Mouse (Mus musculus): Measurements from ENCODE around the gene Egfl8. TPM values are rescaled to one million over a fixed set of nuclear protein-coding genes. Genes with fewer than 3 reads are reported as not detected.

Egfl8 gene
- polyA plus RNA-seq, 1 experiment from 2014 or later: 8.8 TPM

- Histone ChIP-seq H3K27me3 (ENCODE audit: control insufficient read depth, insufficient read depth, low read length) (no peaks in the 10 kb centered on the region), H3K36me3 (replicated peaks; ENCODE audit: control insufficient read depth, insufficient read depth) (no peaks in the 10 kb centered on the region), H3K9me3 (ENCODE audit: control insufficient read depth, low read length) (no peaks in the 10 kb centered on the region), H3K4me2 (replicated peaks) (no peak overlapping the region), H3K4me1 (replicated peaks; ENCODE audit: control insufficient read depth, insufficient read depth, low read length) (no peaks in the 10 kb centered on the region), H3K4me3 (replicated peaks; ENCODE audit: low read length) (no peak overlapping the region), H3K27ac (no peak overlapping the region), H3K9ac (no peak overlapping the region)
- DNase-seq (ENCODE audit: low spot score) (no peak), ATAC-seq (ENCODE audit: low FRiP score) (no peak)
- WGBS: 72% methylated on average over 5 of the region's 5 CpGs
Measured at GRCm38 (mm10) chr17:34576577-34576976, 39.2 kb downstream of the Egfl8 start.

- H3K27me3 ChIP-seq (ENCODE audit: control insufficient read depth, insufficient read depth, low read length): no peaks in the 10 kb centered on the region
- no peaks in the 10 kb centered on the region for H3K9me3 ChIP-seq (ENCODE audit: control insufficient read depth, low read length)
- 7% methylated on average over 15 of the region's 15 CpGs for WGBS
- no peaks in the 10 kb centered on the region for H3K36me3 ChIP-seq (replicated peaks; ENCODE audit: control insufficient read depth, insufficient read depth)
- no peak overlapping the region for H3K4me3 ChIP-seq (replicated peaks; ENCODE audit: low read length)
- H3K9ac ChIP-seq: no peak overlapping the region
- DNase-seq (ENCODE audit: low spot score): no peak
- H3K27ac ChIP-seq: no peak overlapping the region
- no peaks in the 10 kb centered on the region for H3K4me1 ChIP-seq (replicated peaks; ENCODE audit: control insufficient read depth, insufficient read depth, low read length)
- no peak for ATAC-seq (ENCODE audit: low FRiP score)
- no peak overlapping the region for H3K4me2 ChIP-seq (replicated peaks)
Measured at GRCm38 (mm10) chr17:34572361-34572760, 43.4 kb downstream of the Egfl8 start.

GRCm38 (mm10) chr17:34571875-34572274, 43.9 kb downstream of the Egfl8 start:
- DNase-seq (ENCODE audit: low spot score): no peak
- no peaks in the 10 kb centered on the region for H3K27me3 ChIP-seq (ENCODE audit: control insufficient read depth, insufficient read depth, low read length)
- H3K4me2 ChIP-seq (replicated peaks): no peak overlapping the region
- no peaks in the 10 kb centered on the region for H3K9me3 ChIP-seq (ENCODE audit: control insufficient read depth, low read length)
- H3K36me3 ChIP-seq (replicated peaks; ENCODE audit: control insufficient read depth, insufficient read depth): no peaks in the 10 kb centered on the region
- ATAC-seq (ENCODE audit: low FRiP score): no peak
- H3K27ac ChIP-seq: no peak overlapping the region
- 10% methylated on average over 5 of the region's 5 CpGs for WGBS
- H3K4me1 ChIP-seq (replicated peaks; ENCODE audit: control insufficient read depth, insufficient read depth, low read length): no peaks in the 10 kb centered on the region
- H3K4me3 ChIP-seq (replicated peaks; ENCODE audit: low read length): no peak overlapping the region
- H3K9ac ChIP-seq: no peak overlapping the region

DNA sequence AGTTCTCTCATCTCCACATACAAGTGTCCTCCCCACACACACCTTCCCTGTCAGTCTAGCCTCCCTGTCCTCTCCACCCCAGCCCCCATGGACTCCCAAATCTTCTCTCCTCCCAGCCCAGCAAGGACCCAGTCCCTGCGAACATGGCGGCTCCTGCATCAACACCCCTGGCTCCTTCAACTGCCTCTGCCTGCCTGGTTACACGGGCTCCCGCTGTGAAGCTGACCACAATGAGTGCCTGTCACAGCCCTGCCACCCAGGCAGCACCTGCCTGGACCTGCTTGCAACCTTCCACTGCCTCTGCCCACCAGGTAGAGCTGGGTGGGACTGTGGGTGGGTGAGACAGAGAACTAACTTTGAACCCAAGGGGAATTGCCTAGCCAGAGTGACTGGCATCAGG, 45.9 kb downstream of the Egfl8 start:
- H3K27me3 ChIP-seq (ENCODE audit: control insufficient read depth, insufficient read depth, low read length): no peaks in the 10 kb centered on the region
- no peak overlapping the region for H3K27ac ChIP-seq
- no peaks in the 10 kb centered on the region for H3K9me3 ChIP-seq (ENCODE audit: control insufficient read depth, low read length)
- H3K4me2 ChIP-seq (replicated peaks): no peak overlapping the region
- H3K4me1 ChIP-seq (replicated peaks; ENCODE audit: control insufficient read depth, insufficient read depth, low read length): no peaks in the 10 kb centered on the region
- no peaks in the 10 kb centered on the region for H3K36me3 ChIP-seq (replicated peaks; ENCODE audit: control insufficient read depth, insufficient read depth)
- no peak overlapping the region for H3K4me3 ChIP-seq (replicated peaks; ENCODE audit: low read length)
- H3K9ac ChIP-seq: no peak overlapping the region
- no peak for DNase-seq (ENCODE audit: low spot score)
- WGBS: 70% methylated on average over 4 of the region's 4 CpGs
- ATAC-seq (ENCODE audit: low FRiP score): no peak

- 76% methylated on average over 13 of the region's 13 CpGs for WGBS
- Histone ChIP-seq H3K36me3 (replicated peaks; ENCODE audit: control insufficient read depth, insufficient read depth) (no peaks in the 10 kb centered on the region), H3K27me3 (ENCODE audit: control insufficient read depth, insufficient read depth, low read length) (no peaks in the 10 kb centered on the region), H3K4me1 (replicated peaks; ENCODE audit: control insufficient read depth, insufficient read depth, low read length) (no peaks in the 10 kb centered on the region), H3K27ac (no peak overlapping the region), H3K4me3 (replicated peaks; ENCODE audit: low read length) (no peak overlapping the region), H3K9me3 (ENCODE audit: control insufficient read depth, low read length) (no peaks in the 10 kb centered on the region), H3K4me2 (replicated peaks) (no peak overlapping the region), H3K9ac (no peak overlapping the region)
- DNase-seq (ENCODE audit: low spot score) (no peak), ATAC-seq (ENCODE audit: low FRiP score) (no peak)
Measured at GRCm38 (mm10) chr17:34568421-34568820, 47.4 kb downstream of the Egfl8 start.

- Histone ChIP-seq H3K9ac (no peak overlapping the region), H3K27me3 (ENCODE audit: control insufficient read depth, insufficient read depth, low read length) (no peaks in the 10 kb centered on the region), H3K9me3 (ENCODE audit: control insufficient read depth, low read length) (no peaks in the 10 kb centered on the region), H3K4me3 (replicated peaks; ENCODE audit: low read length) (no peak overlapping the region), H3K27ac (no peak overlapping the region), H3K36me3 (replicated peaks; ENCODE audit: control insufficient read depth, insufficient read depth) (no peaks in the 10 kb centered on the region), H3K4me1 (replicated peaks; ENCODE audit: control insufficient read depth, insufficient read depth, low read length) (no peaks in the 10 kb centered on the region), H3K4me2 (replicated peaks) (no peak overlapping the region)
- WGBS: 78% methylated on average over 9 of the region's 9 CpGs
- ATAC-seq (ENCODE audit: low FRiP score): no peak
- DNase-seq (ENCODE audit: low spot score): no peak
Measured at GRCm38 (mm10) chr17:34567311-34567710, 48.5 kb downstream of the Egfl8 start.

- Histone ChIP-seq H3K36me3 (replicated peaks; ENCODE audit: control insufficient read depth, insufficient read depth) (no peaks in the 10 kb centered on the region), H3K4me1 (replicated peaks; ENCODE audit: control insufficient read depth, insufficient read depth, low read length) (no peaks in the 10 kb centered on the region), H3K4me2 (replicated peaks) (no peak overlapping the region; the same call in 1 of the 2 replicates), H3K9ac (no peak overlapping the region), H3K4me3 (replicated peaks; ENCODE audit: low read length) (no peak overlapping the region), H3K9me3 (ENCODE audit: control insufficient read depth, low read length) (no peaks in the 10 kb centered on the region), H3K27me3 (ENCODE audit: control insufficient read depth, insufficient read depth, low read length) (no peaks in the 10 kb centered on the region), H3K27ac (0 out of 2 replicates have a peak overlapping the region, but pooled peaks have one; percentile 35)
- no peak for ATAC-seq (ENCODE audit: low FRiP score)
- DNase-seq (ENCODE audit: low spot score): no peak
- 64% methylated on average over 3 of the region's 3 CpGs for WGBS
Measured at GRCm38 (mm10) chr17:34564796-34565195, 51.0 kb downstream of the Egfl8 start.

- Histone ChIP-seq H3K4me2 (replicated peaks) (no peak within 1 kb of the TSS; the same call in 1 of the 2 replicates), H3K4me3 (replicated peaks; ENCODE audit: low read length) (no peak within 1 kb of the TSS)
- ATAC-seq (ENCODE audit: low FRiP score): no peak
Measured at GRCm38 (mm10) chr17:34564003-34564421, 51.8 kb downstream of the Egfl8 start, which contains the start of gene Notch4. Gene Notch4 (plus strand): TSS chr17:34564268.

GRCm38 (mm10) chr17:34563354-34563753, 52.4 kb downstream of the Egfl8 start:
- whole genome bisulfite sequencing: 73% methylated on average over 11 of the region's 11 CpGs
- Histone ChIP-seq H3K27me3 (ENCODE audit: control insufficient read depth, insufficient read depth, low read length) (no peaks in the 10 kb centered on the region), H3K9me3 (ENCODE audit: control insufficient read depth, low read length) (no peaks in the 10 kb centered on the region), H3K4me1 (replicated peaks; ENCODE audit: control insufficient read depth, insufficient read depth, low read length) (no peaks in the 10 kb centered on the region), H3K4me3 (replicated peaks; ENCODE audit: low read length) (no peak overlapping the region), H3K36me3 (replicated peaks; ENCODE audit: control insufficient read depth, insufficient read depth) (no peaks in the 10 kb centered on the region), H3K9ac (no peak overlapping the region), H3K4me2 (replicated peaks) (no peak overlapping the region), H3K27ac (no peak overlapping the region)
- no peak for ATAC-seq (ENCODE audit: low FRiP score)
- no peak for DNase-seq (ENCODE audit: low spot score)

More at GRCm38 (mm10) chr17:34564003-34564421, 51.8 kb downstream of the Egfl8 start, which contains the start of gene Notch4:
- no peaks in the 10 kb centered on the region for H3K4me1 ChIP-seq (replicated peaks; ENCODE audit: control insufficient read depth, insufficient read depth, low read length)
- H3K36me3 ChIP-seq (replicated peaks; ENCODE audit: control insufficient read depth, insufficient read depth): no peaks in the 10 kb centered on the region
- H3K27ac ChIP-seq: peak within 1 kb of the TSS; percentile 35; the same call in 1 of the 2 replicates
- WGBS: 16% methylated on average over 6 of the region's 6 CpGs
- H3K27me3 ChIP-seq (ENCODE audit: control insufficient read depth, insufficient read depth, low read length): no peaks in the 10 kb centered on the region
- H3K9ac ChIP-seq: no peak within 1 kb of the TSS
- H3K9me3 ChIP-seq (ENCODE audit: control insufficient read depth, low read length): no peaks in the 10 kb centered on the region
- no peak for DNase-seq (ENCODE audit: low spot score)

All from hindbrain, embryonic 14.5 days (tissue).